Mouse (Mus musculus) monocyte, adult 5-6 weeks (primary cell): ENCODE data around the gene Aqp11. TPM values are rescaled to one million over a fixed set of nuclear protein-coding genes. Genes with fewer than 3 reads are reported as not detected.

Source experiments
- ATAC-seq: fragments of 153-309, 156-312 bp; replicated peaks from 2 replicates; pipeline ENCODE4 v1.8.0; 2017; ENCODE audit warnings: mild to moderate bottlenecking; ENCODE audit not compliant: low TSS enrichment, insufficient number of reproducible peaks, severe bottlenecking, poor library complexity, low FRiP score
- total RNA-seq: library from RNA; stranded (forward); fragments of 200-1000, 200-491, 200-594 nt; gene quantifications from 3 replicates; pipeline ENCODE4 v1.2.3, GENCODE M21; 2017

Gene Aqp11
- total RNA-seq, 1 experiment from 2014 or later, result not detected

DNA sequence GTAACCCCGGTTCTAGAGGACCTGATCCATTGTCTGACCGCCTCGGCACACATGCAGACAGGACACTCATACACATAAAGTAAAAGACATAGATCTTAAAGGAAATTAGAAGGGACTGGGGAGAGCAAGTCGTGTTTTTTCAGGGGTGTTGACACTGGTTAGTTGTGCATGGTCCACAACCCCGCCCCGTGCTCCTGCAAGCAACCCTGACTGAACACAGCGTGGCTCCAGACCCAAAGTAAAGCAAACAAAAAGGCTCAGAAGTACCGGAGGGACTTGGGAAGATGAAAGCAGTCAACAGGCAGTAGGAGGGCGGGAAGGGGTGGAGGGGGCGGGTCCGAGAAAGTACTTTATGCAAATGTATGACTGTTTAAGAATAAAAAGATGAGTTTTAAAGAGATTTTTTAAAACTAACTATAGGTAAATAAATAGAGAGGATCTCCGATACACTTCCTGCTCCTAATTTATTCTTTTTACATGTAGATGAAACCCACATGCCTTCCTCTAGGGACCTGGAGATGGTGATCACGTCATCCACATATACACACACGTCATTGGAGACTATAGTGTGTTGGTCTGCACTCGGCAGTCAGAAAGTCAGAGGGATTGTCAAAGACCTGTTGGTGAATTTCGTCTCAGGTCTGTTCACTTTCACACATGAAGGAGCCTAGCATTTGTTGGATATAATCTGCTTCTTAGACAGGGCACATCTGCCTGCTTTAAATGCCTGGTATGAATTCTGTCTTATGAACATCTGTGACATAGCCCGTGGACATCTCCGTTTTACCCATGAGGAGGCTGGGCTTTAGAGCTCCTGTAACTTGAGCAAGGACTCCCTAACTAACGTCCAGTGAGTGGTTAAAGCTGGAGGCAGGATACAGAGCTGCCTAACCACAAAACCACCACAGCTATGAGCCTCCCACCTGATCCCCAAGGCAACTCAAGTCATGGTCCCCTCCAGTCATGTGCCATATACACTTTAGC, 11.4 kb upstream of the Aqp11 start:
- 0 out of 2 replicates have a peak, but pooled peaks have one; percentile 19 for ATAC-seq

DNA sequence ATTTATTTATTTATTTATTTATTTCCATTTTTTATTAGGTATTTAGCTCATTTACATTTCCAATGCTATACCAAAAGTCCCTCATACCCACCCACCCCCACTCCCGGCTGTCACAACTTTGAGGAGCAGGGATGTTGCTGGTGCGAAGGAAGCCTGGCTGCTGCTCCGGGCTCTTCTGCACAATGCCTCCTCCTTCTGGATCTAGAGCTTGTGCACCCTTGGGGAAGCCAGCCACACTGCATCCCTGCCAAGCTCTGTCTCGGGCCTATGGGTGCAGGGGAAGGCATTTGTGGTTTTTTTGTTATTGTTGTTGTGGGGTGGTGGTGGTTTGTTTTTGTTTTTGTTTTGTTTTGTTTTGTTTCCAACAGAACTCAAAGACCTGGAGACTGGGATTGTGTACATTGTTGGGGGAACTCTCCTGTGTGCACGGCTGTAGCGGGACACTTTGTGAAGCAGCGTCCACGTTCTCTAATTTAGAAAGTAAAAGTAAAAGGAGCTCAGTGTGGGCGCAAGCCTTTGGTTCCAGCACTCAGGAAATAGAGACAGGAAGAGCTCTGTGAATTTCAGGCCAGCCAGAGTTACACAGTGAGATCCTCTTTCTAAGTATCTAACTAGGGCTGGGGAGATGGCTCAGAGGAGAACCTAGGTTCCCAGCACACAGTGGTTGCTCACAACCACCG, 10.6 kb upstream of the Aqp11 start:
- peak; percentile 68 for ATAC-seq

DNA sequence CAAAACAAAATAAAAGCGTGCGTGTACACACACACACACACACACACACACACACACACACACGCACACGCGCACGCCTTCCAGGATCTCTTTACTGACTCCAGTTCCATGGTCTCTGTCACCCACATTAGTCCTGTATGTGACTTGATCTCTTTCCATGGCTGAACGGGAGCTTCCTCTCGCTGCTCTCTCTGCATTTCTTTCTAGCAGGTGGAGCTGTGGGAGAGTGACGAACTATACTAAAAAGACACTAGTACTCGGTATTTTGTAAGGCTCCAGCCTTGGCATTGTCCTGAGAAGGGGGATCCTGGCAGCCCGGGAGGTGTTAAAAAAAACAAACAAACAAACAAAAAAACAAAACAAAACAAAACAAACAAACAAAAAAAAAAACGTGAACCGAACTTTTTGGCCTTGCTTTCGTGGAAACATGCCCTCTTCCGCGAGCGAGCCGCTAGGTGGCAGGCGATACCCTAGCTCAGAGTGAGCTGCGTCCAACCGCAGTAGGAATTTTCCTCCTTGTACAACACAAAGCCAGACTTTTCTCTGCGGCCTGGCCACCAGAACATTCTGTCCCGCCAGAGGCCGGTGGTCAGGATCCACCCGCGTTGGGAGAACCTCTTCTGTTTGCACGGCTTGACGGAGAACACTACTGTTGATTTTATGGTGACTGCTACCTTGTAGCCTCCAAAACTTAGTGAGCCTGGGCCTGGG, 9.9 kb upstream of the Aqp11 start:
- ATAC-seq, result peak; percentile 52

DNA sequence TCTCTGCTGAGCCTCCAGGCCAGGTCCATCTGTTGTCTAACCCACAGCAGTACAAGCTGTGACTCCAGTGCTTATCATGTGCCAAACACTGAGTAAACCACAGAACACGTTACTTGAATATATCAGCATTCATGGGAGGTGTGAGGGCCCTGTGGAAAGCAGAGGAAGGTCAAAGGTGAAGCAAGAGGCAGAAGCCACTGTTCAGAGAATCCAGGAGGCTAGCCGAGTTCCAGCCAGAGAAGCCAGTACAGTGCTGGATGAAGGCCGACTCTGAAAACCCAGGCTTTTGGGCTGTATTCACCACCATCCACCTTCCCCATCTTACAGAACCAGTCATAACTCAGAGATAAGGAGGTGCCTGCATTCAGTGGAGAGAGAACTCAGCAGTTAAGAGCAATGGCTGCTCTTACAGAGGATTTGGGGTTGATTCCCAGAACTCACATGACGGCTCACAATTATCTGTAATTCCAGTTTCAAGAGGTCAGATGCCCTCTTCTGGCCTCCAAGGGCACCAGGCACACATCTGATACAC, 9.2 kb upstream of the Aqp11 start:
- ATAC-seq, result no peak

DNA sequence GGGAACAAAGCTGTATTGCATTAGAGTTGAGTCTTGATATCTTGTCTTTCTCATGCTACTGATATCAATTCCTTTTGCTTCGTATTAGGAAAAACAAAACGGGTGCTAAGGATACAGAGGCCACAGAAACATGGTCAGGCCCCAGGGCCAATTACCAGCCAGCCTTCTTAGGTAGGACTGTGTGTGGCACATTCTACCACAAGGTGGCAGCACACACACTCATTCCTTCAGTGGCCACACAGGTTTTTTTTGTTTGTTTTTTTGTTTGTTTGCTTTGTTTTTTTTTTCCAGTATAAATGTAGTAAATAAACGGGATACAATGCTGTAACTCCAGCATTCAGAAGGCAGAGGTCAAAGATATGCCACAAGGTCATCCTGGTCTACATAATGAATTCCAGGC, 7.2 kb upstream of the Aqp11 start:
- ATAC-seq, result no peak

DNA sequence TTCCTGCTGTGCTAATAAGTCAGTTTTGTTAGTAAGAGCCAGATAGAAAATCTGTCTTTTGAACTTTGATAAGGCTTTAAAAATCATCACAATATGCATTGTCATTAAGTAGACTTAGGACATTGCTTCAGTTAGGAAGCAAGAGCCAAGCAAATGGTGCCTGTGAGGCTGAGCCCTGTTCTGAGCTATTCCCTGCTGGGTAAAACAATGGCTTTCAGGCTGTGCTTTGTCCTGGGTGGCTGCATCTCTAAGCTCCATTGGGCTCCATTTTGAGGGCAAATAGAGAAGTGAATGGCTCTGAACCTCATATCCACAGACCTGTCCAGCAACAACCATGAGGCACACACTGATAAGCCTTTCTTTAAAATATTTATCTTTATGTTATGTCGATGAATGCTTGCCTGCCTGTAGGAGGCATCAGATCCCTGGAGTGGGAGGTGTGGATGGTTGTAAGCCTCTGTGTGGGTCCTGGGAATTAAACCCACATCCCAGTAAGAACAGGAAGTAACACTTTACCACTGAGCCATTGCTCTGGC, 3.7 kb upstream of the Aqp11 start:
- no peak for ATAC-seq

DNA sequence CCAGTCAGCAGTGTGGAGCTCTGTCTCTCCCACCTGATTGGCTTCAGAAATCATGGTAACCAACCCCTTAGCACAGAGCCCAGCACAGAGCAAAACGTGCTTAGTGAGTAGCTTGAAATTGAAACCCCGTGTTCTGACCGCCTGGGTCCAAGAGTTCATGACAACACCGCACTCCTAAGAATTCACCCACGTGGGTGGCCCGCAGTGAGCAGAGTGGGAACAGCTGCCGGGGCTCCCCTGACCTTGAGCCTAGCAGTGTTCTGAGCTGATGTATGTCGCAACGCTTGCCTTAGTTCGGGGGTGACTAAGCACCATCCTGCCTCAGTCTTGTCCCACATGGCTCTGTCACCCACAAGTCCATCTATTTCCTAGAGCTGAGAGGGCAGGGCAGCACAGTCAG, 2.9 kb upstream of the Aqp11 start:
- ATAC-seq, result no peak

DNA sequence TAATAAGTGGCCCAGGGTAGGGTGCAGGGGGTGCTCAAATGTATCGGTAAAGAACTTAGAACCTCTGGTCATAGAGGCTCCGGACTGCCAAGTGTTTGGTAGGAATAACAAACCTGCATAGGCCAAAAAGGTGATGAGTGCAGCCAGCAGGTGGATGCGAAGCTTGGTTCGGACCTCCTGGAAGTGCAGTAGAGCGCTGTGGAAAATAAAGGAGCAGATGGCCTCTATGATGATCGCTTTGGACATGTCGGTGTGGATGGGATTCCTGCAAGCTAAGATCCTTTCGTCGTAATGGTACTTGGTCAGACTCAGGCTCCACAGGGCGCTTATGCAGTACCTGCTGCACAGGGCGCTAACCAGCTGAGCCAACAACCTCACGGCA, 842 bp downstream of the Aqp11 start:
- no peak for ATAC-seq

DNA sequence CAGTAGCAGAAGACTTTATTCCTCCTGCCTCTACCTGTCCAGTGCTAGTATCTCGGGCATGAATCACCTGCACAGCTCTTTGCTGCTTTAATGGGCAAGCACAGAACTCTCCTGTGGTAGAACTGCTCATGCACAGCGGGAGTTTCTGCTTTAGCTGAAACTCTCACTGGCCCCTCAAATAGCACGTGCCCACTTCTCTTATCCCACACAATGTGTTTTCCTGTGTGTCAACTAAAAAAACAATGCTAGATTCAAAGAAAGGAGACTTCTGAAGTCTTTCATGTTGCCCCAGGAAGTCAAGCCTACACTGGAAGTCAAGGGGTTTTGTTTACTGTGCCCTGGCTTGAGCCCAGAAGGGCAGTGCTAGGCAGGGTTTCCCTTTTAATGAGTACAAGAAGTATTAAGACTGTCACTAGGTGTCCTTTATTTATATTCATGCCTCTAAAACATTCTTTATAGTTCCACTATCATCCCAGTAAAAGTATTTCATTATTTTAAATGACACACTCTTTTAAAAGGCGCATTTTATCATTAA, 2.1 kb downstream of the Aqp11 start:
- ATAC-seq, result no peak

DNA sequence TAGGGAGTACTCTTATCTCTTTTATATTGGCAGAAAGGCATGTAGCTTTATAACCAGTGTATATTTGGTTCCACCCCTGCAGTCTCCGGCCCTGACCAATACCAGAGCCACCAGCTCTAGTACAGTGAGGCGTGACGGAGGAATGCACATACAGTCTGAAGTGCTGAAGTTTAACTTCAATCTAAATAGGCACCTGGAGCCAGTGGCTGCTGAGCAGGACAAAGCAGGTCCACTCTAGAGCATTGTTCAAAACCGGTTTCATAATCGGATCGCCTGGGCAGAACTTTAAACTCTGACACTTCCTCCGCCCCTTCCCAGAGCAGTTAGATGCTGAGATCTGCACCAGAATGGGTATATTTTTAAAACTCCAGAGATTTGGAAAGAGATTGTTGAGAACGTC, 3.1 kb downstream of the Aqp11 start:
- no peak for ATAC-seq

DNA sequence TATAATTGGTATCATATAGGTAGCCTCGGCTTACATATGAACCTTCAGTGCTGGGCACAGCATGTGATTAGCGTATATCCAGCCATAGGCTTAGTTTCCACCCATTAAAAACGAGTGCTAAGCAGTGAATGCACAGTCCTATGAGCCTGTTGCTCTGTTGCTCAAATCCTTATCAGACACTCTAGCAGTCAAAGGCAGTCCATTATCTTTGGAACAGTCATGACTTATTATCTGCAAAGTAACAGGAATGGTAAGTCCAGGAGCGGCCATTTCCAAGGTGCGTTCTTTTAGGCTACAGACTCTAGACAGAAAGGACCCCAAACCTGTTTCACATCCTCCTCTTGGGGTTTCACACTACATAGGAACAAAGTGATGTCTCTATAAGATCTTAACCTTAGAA, 4.5 kb downstream of the Aqp11 start:
- ATAC-seq, result no peak

DNA sequence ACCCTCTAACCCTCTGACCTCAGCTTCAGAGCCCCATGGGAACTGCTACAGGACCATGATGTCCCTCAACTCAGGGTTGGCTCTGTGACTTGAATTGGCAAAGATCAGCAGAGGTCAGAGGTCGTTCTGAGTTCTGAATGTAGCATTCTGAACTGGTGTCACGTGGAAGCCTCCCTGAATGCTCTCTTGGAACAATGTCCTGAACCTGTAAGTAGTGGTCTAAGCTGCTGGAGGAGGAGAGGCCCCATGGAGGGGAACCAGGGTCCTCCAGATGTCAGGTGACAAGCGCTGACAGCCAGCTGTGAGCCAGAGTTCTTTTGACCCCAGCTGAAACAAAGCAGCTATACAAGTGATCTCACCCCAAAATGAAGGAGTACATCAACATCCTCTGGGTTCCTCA, 7.7 kb downstream of the Aqp11 start:
- ATAC-seq, result no peak

DNA sequence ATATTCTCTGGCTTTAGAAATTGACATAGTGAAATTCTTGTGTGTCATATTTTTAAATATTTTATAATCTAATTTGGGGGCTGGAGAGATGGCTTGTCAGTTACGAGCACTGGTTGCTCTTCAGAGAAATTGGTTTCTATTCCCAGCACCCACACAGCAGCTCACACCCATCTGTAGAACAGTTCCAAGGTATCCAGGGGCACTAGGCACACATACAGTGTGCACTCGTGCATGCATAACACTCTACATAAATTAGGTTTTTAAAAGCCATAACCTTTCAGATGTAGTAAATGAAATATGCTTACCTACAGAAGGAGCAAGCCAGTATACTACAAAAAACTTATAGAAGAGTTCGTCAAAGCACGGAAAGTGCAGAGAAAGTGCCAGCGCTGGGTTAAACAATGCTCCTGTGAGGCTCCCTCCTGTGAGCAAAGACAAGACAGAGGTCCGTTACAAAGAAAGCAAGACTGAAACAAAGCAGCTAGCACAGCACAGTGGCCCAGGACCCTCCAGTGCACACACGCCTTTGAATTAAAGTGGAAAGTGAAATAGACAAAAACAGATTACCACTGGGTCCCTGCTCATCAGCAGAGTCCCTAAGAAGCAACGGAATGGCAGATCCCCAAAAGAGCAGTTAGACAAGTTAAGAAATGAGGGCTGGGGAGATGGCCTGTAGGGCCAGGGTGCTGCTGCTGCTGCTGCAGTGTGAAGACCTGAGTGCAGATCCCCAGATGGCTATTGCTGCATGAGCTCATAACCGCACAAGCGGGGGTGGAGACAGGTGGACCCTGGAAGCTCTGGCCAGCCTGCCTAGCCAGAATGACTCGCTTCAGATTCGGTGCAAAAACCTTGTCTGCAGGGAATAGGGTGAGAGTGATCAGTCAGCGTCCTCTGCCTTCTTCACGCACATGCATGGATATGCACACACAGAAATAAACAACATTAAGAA, 9.1 kb downstream of the Aqp11 start:
- no peak for ATAC-seq

DNA sequence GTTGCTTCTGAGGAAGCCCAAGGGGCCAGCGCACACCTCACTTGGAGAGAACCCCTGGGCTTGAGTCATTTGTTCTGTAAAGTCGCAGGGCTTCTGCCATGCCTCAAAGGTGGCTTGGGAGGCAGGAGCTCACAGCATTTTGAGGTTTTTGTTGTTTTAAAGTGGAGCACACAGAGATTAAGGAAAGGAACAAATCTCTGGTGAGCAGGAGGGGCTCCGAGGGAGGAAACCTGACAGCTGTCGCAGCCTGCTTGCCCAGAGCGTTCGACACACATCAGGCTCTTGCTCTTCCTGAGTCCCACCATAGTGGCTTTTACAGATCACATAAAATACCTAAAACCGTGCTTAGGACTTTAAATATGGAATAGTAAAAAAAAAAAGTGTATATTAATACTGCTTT, 11.3 kb downstream of the Aqp11 start:
- ATAC-seq, result no peak

DNA sequence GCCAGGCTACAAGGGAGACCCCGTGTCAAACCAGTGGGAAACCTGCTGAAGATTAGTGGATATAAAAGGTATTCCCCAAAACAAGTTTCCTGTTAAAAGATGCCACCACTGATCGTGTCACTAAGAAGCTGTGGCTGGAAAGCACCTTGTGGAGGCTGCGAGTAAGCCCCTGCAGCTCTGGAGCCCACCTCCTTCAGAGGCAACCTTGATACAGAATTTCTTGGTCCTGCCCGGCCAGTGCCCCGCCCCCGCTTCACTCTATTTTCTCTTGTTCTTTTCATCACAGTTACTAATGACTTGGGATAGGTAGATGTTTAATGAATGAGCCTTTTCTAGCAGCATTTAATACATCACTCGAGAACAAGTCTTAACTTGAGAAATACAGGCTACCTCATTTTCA, 12.0 kb downstream of the Aqp11 start:
- ATAC-seq, result no peak

DNA sequence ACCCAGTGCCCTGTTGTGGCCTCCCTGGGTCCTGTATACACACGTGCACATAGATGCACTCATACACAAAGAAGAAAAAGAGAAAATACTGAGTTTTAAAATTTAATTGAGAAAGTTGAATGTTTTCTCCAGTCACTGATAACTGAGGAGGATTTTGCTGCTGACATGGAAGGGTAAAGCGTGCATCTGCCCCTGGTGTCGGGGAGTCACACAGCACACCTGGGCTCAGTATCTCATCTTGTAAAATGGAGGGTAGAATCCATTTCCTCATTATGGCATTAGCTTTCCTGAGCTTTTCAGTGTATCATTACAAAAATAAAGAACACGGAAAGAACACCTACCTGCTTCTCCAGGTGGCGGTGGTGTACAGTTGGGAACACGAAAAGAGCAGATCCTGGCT, 12.7 kb downstream of the Aqp11 start:
- no peak for ATAC-seq

DNA sequence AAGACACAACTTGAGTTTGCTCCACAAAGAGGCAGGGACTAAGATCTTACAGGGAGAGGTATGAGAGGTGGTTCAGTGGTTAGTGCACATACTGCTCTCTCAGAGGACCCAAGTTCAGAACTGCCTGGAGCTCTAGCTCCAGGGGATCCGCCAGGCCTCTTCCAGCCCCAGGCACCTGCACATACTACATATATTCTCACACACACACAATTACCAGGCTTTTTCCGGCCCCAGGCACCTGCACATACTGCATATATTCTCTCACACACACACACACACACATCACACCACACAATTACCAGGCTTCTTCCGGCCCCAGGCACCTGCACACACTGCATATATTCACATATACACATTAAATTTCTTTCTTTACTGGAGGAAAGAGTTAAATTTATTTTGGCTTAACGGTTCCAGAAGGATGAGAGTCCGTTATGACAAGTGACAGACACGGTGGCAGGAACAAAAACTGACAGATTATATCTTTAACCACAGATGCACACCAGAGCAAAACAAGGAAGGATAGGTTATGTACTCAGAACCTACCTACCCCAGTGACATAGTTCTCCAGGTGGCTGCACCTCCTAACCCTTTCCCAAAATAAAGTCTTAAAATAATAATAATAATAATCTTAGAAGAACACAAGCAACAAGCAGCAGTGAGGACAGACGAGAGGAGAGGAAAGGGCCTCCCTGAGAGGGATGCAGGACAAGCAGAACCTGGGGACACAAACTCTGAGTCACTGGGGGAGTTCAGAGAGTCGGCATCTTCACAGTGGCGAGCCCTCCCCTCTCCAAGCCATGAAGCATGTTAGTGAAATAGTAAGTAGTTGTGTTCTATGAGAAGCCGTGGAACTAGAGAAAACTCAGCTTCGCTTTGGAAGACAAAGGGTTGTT, 14.2 kb downstream of the Aqp11 start:
- ATAC-seq, result no peak
